Mouse (Mus musculus) thymus, postnatal 36 days (tissue): ENCODE results near the gene Crygd.

Experiments used
- DNase-seq, 2 experiments: peaks; one replicate each; pipeline ENCODE4 v3.0.0; 2022; ENCODE audit warnings: mixed read lengths in 2 of 2

Gene Crygd

DNA sequence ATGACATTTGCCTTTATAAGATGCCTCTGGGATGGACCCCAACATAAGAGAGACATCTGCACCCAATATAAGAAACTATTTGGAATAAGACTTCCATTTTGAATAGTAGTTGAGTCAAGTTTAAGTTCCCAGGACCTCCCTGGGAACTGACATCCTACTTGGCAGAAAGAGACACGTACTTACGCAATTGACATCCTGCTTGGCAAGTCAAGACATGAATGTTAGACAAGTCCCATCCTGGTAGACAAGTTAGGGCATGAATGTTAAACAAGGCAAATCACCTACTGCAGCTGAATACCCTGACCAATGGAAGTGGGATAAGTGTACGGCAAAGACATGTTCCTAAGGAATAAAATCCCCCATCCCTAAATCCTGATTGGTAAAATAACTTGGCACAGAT, 21.4 kb downstream of the Crygd start:
- no peak for DNase-seq

DNA sequence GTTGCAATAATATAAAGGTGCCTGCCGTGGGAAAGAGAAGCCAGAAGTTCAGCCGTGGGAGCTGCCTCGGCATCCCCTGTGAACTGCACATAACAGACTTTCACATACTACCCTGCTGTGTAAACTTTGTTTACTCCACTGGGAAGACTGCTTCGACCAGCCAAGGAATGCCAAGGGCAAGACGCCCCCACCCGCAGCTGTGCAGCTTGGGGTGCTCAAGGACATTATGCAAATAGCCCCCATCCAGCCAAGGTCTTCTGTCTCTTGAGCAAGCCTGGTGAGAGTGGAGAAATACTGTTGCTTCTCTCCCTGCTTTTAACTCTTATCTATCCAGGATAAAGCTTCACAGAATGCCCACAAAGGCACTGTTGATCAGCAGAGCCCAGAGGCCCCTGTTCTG, 22.4 kb downstream of the Crygd start:
- DNase-seq: no peak

DNA sequence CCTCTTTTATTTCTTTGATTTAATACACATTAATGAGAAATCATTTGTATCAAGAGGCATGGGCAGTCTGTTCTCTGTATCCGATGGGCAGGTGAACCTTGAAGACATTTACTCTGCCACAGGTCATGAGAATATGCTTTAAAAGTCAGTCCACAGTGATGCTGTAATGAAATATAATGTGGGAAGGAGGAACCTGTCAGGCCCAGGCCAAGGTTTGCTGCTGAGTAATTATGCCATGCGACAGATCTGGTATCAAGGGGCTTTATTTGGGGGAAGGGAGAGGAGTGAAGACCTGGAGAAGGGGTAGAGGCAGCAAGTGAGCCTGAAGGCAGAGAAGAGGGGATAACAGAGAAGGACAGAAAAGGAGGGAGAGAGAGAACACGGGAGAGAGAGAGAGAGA, 23.6 kb downstream of the Crygd start:
- DNase-seq: no peak

DNA sequence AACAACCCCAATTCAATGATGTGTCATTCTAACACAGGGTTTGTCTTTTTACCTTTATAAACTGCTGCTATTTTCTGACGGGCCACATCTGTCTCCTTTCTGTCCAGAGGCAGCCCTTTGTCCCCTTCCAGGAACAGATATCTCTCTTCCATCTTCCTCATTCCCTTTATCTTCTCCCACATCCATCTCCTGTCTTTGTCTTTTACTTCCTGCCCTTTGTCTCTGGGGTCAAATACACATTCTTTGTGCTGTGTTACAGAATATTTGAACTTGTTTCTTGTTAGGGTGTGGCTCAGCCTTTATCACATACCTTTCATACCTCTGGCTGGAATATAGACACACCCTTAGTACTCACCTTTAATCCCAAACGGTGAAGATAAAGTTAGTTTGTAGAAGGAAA, 25.7 kb downstream of the Crygd start:
- no peak for DNase-seq

DNA sequence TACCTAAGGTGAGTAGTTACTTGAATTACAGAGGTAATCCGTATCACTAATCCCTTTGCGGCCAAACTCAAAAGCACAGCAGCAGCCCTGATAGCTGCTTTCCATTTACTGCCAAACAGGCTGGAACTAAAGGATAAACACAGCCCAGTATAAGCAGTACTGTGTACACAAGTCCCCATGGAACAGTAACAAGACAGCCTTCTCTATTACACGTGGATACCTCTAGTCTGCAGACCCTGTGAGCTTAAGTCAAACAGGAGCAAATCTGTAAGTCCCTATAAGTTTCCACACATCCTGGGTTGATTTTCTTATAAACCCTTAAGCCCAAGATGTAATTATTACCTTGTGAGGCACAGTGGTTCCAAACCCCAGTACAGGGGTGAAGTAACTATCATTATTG, 27.7 kb downstream of the Crygd start:
- no peak for DNase-seq

DNA sequence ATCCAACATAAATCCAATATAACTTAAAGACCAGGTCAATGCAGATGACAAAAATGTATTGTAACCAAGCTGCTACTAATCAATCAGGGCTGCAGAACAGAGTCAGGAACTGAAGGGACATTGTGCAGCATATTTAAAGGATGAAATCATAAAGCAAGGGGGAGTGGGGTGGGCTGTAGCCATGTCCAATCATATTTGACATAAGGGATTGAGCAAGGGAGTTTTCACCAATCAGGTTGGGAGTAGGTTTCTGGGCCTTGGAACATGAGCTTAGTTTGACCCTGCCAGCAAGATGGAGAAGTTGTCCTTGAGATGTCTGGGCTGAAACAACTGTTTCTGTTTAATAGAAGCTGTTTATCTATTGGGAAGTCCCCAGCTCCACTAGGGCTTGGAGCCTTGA, 30.6 kb downstream of the Crygd start, which contains the start of gene Akr1cl:
Akr1cl (minus strand) TSS at position 119 of the 400 bp plus-strand sequence.
- DNase-seq: no peak

DNA sequence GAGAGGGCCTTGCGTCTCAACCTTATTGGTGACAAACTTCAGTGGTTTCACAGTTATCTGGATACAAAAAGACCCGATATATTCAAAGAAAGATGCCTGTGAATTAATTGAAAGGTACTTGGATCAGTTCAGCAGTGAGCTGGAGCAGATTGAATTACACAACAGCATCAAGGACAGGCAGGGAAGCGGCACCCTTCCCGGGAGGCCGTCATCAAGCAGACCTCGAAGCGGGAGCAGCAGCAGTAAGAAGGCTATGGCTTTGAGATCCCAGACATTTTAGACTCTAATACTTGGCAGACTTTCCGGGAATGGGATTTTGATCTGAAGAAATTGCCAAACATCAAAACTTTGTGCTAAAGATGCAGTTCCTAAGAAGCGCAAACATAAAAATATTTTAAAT, 35.0 kb downstream of the Crygd start:
- no peak for DNase-seq

DNA sequence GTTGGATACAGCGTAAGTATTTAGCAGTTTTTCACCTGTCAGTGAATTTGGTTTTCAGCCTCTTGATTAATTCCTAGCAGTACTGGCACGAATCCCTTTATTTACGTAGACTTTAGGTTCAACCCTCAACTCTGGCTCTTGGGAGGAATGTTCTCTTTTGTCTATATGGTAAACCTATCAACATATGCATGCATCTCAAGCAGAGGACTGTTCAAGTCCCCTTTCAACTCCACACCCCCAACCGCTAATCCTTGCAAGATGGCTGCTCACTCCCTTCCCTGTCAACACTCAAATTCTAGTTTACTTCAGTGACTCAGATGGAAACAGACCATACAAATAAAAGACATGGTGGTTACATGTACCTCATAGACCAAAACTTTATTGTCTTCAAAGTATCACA, 50.5 kb downstream of the Crygd start:
- no peak for DNase-seq
